Mouse (Mus musculus) kidney, postnatal 0 days (tissue): Measurements from ENCODE around the gene Il9r. TPM values are rescaled to one million over a fixed set of nuclear protein-coding genes. Genes with fewer than 3 reads are reported as not detected.
A peak's percentile ranks its signal among the peaks of the same experiment; 100 is the strongest.

Source experiments
- ATAC-seq: fragments of 200-750 bp; cut with Nextera tagmentation; replicated peaks from 2 replicates; pipeline ENCODE4 v1.8.0; 2017; ENCODE audit warnings: low read depth, moderate number of reproducible peaks, moderate TSS enrichment, moderate library complexity; ENCODE audit not compliant: low FRiP score
- DNase-seq: peaks from one replicate; pipeline ENCODE4 v3.0.0-alpha.2; 2016; ENCODE audit warnings: low spot score
- H3K27ac ChIP-seq: fragments of 300-500 bp; sonication (generic); 2 replicates; pipeline ENCODE4 v1.5.1; 2014; ENCODE audit warnings: mild to moderate bottlenecking
- H3K27me3 ChIP-seq: fragments of 300-500 bp; sonication (generic); 2 replicates; pipeline ENCODE4 v1.6.1; 2014; ENCODE audit warnings: low read length, mixed read lengths; ENCODE audit not compliant: insufficient read depth
- H3K36me3 ChIP-seq: fragments of 300-500 bp; sonication (generic); 2 replicates; pipeline ENCODE4 v1.6.1; 2014; ENCODE audit warnings: low read length, mixed read lengths; ENCODE audit not compliant: insufficient read depth
- H3K4me1 ChIP-seq: fragments of 300-500 bp; sonication (generic); replicated peaks from 2 replicates; pipeline ENCODE4 v1.6.1; 2014; ENCODE audit warnings: antibody characterized with exemption, low read length, mixed read lengths; ENCODE audit not compliant: insufficient read depth
- H3K4me2 ChIP-seq: fragments of 300-500 bp; sonication (generic); 2 replicates; pipeline ENCODE4 v1.6.1; 2014; ENCODE audit warnings: mild to moderate bottlenecking, low read length, moderate library complexity, mixed read lengths
- H3K4me3 ChIP-seq: fragments of 300-500 bp; sonication (generic); replicated peaks from 2 replicates; pipeline ENCODE4 v1.5.1; 2014; ENCODE audit warnings: low read depth, low read length
- H3K9ac ChIP-seq: fragments of 300-500 bp; sonication (generic); 2 replicates; pipeline ENCODE4 v1.6.1; 2014; ENCODE audit warnings: low read depth, low read length
- H3K9me3 ChIP-seq: fragments of 300-500 bp; sonication (generic); replicated peaks from 2 replicates; pipeline ENCODE4 v1.6.1; 2016; ENCODE audit warnings: low read length, inconsistent platforms, mixed read lengths
- CTCF ChIP-seq: IDR thresholded peaks from 2 replicates; pipeline ENCODE4 v1.5.1; 2016; ENCODE audit warnings: antibody characterized with exemption, low read depth, mild to moderate bottlenecking, moderate library complexity
- WGBS: fragments of 180-500 bp; shearing (Covaris S2); extraction: QIAGEN DNeasy Blood & Tissue Kit; methylation state at CpG from one replicate; pipeline ENCODE4 v1.1.7; 2014; 5-methylcytosine and 5-hydroxymethylcytosine counted together
- polyA plus RNA-seq: library from polyadenylated mRNA; unstranded; fragments of >200 nt; fragmentation: Nextera tagmentation; extraction: Ambion mirVana; gene quantifications from 2 replicates; pipeline ENCODE4 v1.2.1, GENCODE M21; 2015

Il9r gene
- polyA plus RNA-seq, 1 experiment from 2014 or later: not detected

- no peak for DNase-seq
- no peak overlapping the region for H3K27ac ChIP-seq
- no peak overlapping the region for H3K4me3 ChIP-seq
- no peak overlapping the region for H3K4me2 ChIP-seq
- H3K36me3 ChIP-seq: no peaks in the 10 kb centered on the region
- H3K27me3 ChIP-seq: no peaks in the 10 kb centered on the region
- no peaks in the 10 kb centered on the region for H3K9me3 ChIP-seq
- H3K4me1 ChIP-seq: no peaks in the 10 kb centered on the region
- TF ChIP-seq CTCF: no peak
- WGBS: 82% methylated on average over 4 of the region's 4 CpGs
- no peak for ATAC-seq
- no peak overlapping the region for H3K9ac ChIP-seq
Measured at GRCm38 (mm10) chr11:32181246-32181645, 18.8 kb downstream of the Il9r start.

GRCm38 (mm10) chr11:32178506-32178905 lies 21.6 kb downstream of the Il9r start:
- Histone ChIP-seq H3K27me3 (no peaks in the 10 kb centered on the region), H3K27ac (no peak overlapping the region), H3K4me2 (no peak overlapping the region), H3K9ac (no peak overlapping the region), H3K4me1 (no peaks in the 10 kb centered on the region), H3K9me3 (no peaks in the 10 kb centered on the region), H3K36me3 (no peaks in the 10 kb centered on the region), H3K4me3 (no peak overlapping the region)
- DNase-seq (no peak), ATAC-seq (no peak)
- TF ChIP-seq CTCF: no peak
- WGBS: 71% methylated on average over 1 of the region's 1 CpGs

GRCm38 (mm10) chr11:32166683-32167082 lies 33.4 kb downstream of the Il9r start:
- Histone ChIP-seq H3K4me2 (no peak overlapping the region), H3K27me3 (no peaks in the 10 kb centered on the region), H3K36me3 (no peaks in the 10 kb centered on the region), H3K9me3 (no peaks in the 10 kb centered on the region), H3K9ac (no peak overlapping the region), H3K4me1 (no peaks in the 10 kb centered on the region), H3K27ac (no peak overlapping the region), H3K4me3 (no peak overlapping the region)
- 71% methylated on average over 4 of the region's 4 CpGs for WGBS
- no peak for ATAC-seq
- DNase-seq: no peak
- no peak for TF ChIP-seq CTCF

DNA sequence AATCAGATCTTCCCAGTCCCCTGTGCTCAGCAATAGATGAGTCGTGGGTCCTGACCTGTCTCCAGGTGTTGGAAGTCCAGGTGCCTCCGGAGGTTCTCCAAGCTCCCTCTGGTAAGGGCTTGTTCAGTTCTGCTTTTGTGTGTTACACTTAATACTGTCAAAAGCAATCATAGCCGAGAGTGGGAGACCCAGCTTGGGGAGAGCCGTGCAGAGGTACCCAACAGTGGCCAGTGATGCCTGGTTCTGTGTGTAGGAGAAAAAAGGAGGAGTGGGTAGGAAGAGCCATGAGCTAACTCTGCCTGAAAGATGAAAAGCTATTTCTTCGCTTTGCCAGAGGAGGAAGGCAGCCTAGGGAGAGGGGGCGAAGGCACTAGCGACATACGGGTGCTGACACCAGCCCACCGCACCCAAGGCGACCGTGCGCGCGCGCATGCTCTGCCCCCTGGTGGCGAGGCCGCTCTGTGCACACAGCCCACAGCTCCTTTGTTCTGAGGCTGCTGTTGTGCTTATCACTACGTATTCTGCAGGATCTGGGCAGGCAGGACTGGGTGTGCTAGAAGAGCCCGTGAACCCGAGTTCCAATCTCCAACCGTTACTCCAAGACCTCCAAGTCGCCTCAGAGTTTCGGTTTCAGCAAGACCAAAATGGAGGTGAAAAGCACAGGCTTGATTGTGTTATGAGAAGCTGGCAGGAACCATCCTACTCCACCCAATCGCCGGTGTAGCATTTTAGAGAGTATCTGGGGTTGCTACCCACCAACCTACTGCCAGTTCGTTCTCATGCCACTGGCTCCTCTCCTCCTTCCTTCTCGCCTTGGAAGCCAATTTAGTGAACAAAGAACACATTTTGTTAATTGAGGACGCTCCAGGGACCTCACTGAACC lies 37.9 kb downstream of the Il9r start:
- no peak overlapping the region for H3K27ac ChIP-seq
- no peaks in the 10 kb centered on the region for H3K9me3 ChIP-seq
- H3K4me3 ChIP-seq: peak overlapping the region; percentile 16; the same call in 1 of the 2 replicates
- peak overlapping the region; percentile 57 for H3K4me2 ChIP-seq
- H3K27me3 ChIP-seq: no peaks in the 10 kb centered on the region
- H3K4me1 ChIP-seq: no peaks in the 10 kb centered on the region
- H3K9ac ChIP-seq: 0 out of 2 replicates have a peak overlapping the region, but pooled peaks have one; percentile 8
- 14% methylated on average over 28 of the region's 28 CpGs for WGBS
- peak; percentile 98 for TF ChIP-seq CTCF
- no peaks in the 10 kb centered on the region for H3K36me3 ChIP-seq
- DNase-seq (peak; percentile 78), ATAC-seq (peak; percentile 89)

DNA sequence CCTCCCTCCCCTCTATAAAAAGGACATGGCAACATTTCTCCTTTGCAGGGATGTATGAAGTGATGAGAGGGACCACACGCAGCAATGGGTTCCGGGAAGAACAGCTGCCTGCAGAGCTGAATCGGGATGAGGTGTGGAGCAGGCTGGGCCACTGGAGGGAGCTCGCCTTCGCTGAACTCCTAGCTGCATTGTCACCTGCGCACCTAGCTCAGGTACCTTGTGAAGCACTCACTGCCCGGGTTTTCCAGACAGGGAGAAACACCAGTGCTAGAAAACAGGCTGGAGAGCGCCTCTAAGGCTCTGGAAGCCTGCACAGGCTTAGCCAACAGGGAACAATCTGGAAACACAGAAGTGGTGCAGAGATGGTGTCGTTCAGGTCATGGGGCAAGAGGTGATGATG lies 38.6 kb downstream of the Il9r start:
- peak; percentile 69; the same call in 1 of the 2 replicates for ATAC-seq
- peak; percentile 36 for DNase-seq
- Histone ChIP-seq H3K4me3 (no peak overlapping the region), H3K9ac (no peak overlapping the region), H3K36me3 (no peaks in the 10 kb centered on the region), H3K4me1 (no peaks in the 10 kb centered on the region), H3K27me3 (no peaks in the 10 kb centered on the region), H3K4me2 (peak overlapping the region; percentile 57), H3K27ac (no peak overlapping the region), H3K9me3 (no peaks in the 10 kb centered on the region)
- TF ChIP-seq CTCF: peak; percentile 64
- WGBS: 6% methylated on average over 9 of the region's 9 CpGs

DNA sequence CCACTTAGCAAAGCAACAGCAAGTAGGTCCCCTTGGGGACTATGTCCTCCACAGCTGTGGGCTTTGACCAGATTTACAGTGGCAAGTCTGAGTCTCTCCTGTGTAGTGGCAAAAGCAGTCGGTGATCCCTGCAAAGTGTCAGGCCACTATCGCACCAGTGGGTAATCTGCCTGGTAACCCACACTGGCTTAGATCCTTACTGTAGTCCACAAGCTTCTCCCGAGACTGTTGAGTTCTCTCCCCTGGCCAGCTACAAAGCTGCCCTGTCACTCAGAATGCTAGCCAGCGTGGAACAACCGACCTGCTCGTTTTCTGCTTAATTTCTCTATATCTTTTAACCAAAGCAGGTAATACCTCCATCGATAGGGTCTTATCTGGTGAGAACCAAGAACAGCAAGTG lies 39.7 kb downstream of the Il9r start:
- Histone ChIP-seq H3K27ac (no peak overlapping the region), H3K4me3 (no peak overlapping the region), H3K4me2 (no peak overlapping the region), H3K27me3 (no peaks in the 10 kb centered on the region), H3K36me3 (no peaks in the 10 kb centered on the region), H3K4me1 (no peaks in the 10 kb centered on the region), H3K9me3 (no peaks in the 10 kb centered on the region), H3K9ac (no peak overlapping the region)
- 71% methylated on average over 7 of the region's 7 CpGs for WGBS
- no peak for TF ChIP-seq CTCF
- no peak for ATAC-seq
- no peak for DNase-seq

DNA sequence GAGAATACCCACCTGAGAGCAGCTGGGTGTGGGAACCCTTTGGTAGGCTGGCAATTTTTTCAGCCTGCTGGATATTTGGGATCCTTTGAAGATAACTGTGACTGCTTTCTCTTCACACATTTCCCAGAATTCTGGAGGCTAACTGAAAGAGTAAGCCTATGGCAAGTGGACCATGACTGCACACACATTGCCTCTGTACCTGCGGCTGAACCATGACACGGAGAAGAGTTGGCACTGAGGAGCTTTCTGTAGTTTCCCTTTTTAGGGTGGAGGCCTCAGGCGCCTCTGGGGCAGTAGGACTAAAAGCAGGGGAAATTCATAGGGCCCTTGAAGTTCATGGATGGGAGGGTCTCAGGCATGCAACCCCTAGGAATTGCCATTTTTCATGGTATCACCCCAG lies 40.9 kb downstream of the Il9r start:
- no peaks in the 10 kb centered on the region for H3K36me3 ChIP-seq
- H3K9me3 ChIP-seq: no peaks in the 10 kb centered on the region
- no peak for TF ChIP-seq CTCF
- no peaks in the 10 kb centered on the region for H3K4me1 ChIP-seq
- H3K27me3 ChIP-seq: no peaks in the 10 kb centered on the region
- DNase-seq (no peak), ATAC-seq (no peak)
- no peak overlapping the region for H3K27ac ChIP-seq
- H3K4me3 ChIP-seq: no peak overlapping the region
- no peak overlapping the region for H3K4me2 ChIP-seq
- 57% methylated on average over 3 of the region's 3 CpGs for WGBS
- no peak overlapping the region for H3K9ac ChIP-seq
